Mouse (Mus musculus) lung, adult 2 months (tissue): ENCODE data around the gene Rasa2.

Experiments used
- CTCF ChIP-seq: fragments of 200-500 bp; IDR thresholded peaks from 2 replicates; pipeline ENCODE4 v1.5.1; 2011; ENCODE audit warnings: mild to moderate bottlenecking, low read length, control low read depth; ENCODE audit not compliant: insufficient read depth
- POLR2A ChIP-seq: fragments of 200-500 bp; IDR thresholded peaks from 2 replicates; pipeline ENCODE4 v1.6.1; 2011; ENCODE audit warnings: low read depth, mild to moderate bottlenecking, control low read depth, low read length, borderline replicate concordance; ENCODE audit errors: extremely low read depth

DNA sequence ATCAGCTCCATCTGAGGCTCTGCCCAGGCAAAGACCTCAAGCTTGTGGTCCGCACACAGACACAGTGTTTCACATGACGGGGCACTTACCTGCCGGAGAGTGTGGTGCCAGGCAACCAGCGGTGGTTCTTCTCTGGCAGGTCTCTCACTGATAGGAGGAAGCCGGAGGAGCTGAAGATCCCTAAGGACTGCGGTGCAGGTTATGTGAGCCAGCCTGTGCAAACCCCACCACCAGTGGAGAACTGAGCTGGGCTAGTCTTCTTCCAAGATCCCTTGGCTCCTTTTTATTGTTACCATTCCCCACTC is 93.8 kb downstream of the Rasa2 start:
- TF ChIP-seq CTCF (no peak), POLR2A (no peak)
